Mouse (Mus musculus): ENCODE data around the gene Fer.

- TF ChIP-seq POLR2A (IDR thresholded peaks at IDR 0.05; ENCODE audit: low read depth, low read length) = no peak
- no peak for TF ChIP-seq CTCF (IDR thresholded peaks at IDR 0.05; ENCODE audit: extremely low read depth, insufficient read depth, insufficient read length, insufficient replicate concordance)
These were observed 235.0 kb downstream of the Fer start for GRCm38 (mm10) chr17:64097788-64098359.

Data from spleen, adult 2 months (tissue).